Mouse (Mus musculus) stomach, embryonic 14.5 days (tissue): Measurements from ENCODE around the gene Rims1. TPM values are rescaled to one million over a fixed set of nuclear protein-coding genes. Genes with fewer than 3 reads are reported as not detected.

Experiments used
- ATAC-seq: fragments of 200-750 bp; cut with Nextera tagmentation; 2 replicates; pipeline ENCODE4 v1.8.0; 2017; ENCODE audit warnings: low read depth, moderate TSS enrichment; ENCODE audit not compliant: insufficient number of reproducible peaks, insufficient read depth, low FRiP score
- H3K27ac ChIP-seq: fragments of 300-500 bp; sonication (generic); 2 replicates; pipeline ENCODE4 v1.5.1; 2014; ENCODE audit warnings: mild to moderate bottlenecking, low read length, moderate library complexity, mixed read lengths
- H3K27me3 ChIP-seq: fragments of 300-500 bp; sonication (generic); 2 replicates; pipeline ENCODE4 v1.6.1; 2014; ENCODE audit warnings: low read length, control low read depth, mixed read lengths; ENCODE audit not compliant: control insufficient read depth, insufficient read depth
- H3K36me3 ChIP-seq: fragments of 300-500 bp; sonication (generic); 2 replicates; pipeline ENCODE4 v1.6.1; 2014; ENCODE audit warnings: mild to moderate bottlenecking, control low read depth, low read length, moderate library complexity, mixed read lengths; ENCODE audit not compliant: control insufficient read depth, insufficient read depth
- H3K4me1 ChIP-seq: fragments of 300-500 bp; sonication (generic); 2 replicates; pipeline ENCODE4 v1.6.1; 2014; ENCODE audit warnings: low read length, control low read depth, mixed read lengths; ENCODE audit not compliant: control insufficient read depth, insufficient read depth
- H3K4me2 ChIP-seq: fragments of 300-500 bp; sonication (generic); replicated peaks from 2 replicates; pipeline ENCODE4 v1.6.1; 2014; ENCODE audit warnings: low read depth, low read length, control low read depth
- H3K4me3 ChIP-seq: fragments of 300-500 bp; sonication (generic); 2 replicates; pipeline ENCODE4 v1.5.1; 2014; ENCODE audit warnings: low read depth, low read length, control low read depth
- H3K9ac ChIP-seq: fragments of 300-500 bp; sonication (generic); replicated peaks from 2 replicates; pipeline ENCODE4 v1.6.1; 2014; ENCODE audit warnings: low read depth, mild to moderate bottlenecking, control low read depth, low read length, moderate library complexity, mixed read lengths
- H3K9me3 ChIP-seq: fragments of 300-500 bp; sonication (generic); 2 replicates; pipeline ENCODE4 v1.6.1; 2016; ENCODE audit warnings: low read depth, low read length, control low read depth; ENCODE audit not compliant: control insufficient read depth
- WGBS: fragments of 180-500 bp; shearing (Covaris S2); extraction: QIAGEN DNeasy Blood & Tissue Kit; methylation state at CpG from one replicate; pipeline ENCODE4 v1.1.7; 2014; 5-methylcytosine and 5-hydroxymethylcytosine counted together
- polyA plus RNA-seq: library from polyadenylated mRNA; unstranded; fragments of >200 nt; fragmentation: Nextera tagmentation; extraction: Ambion mirVana; gene quantifications from 2 replicates; pipeline ENCODE4 v1.2.1, GENCODE M21; 2014

Rims1 gene
- polyA plus RNA-seq, 1 experiment from 2014 or later, result 9.3 TPM

- Histone ChIP-seq H3K36me3 (no peaks in the 10 kb centered on the region), H3K9me3 (no peaks in the 10 kb centered on the region), H3K9ac (no peak overlapping the region), H3K4me3 (no peak overlapping the region), H3K27me3 (no peaks in the 10 kb centered on the region), H3K27ac (no peak overlapping the region), H3K4me2 (no peak overlapping the region), H3K4me1 (no peaks in the 10 kb centered on the region)
- 52% methylated on average over 2 of the region's 2 CpGs for WGBS
- ATAC-seq, result peak; percentile 61; the same call in 1 of the 2 replicates
Observed at GRCm38 (mm10) chr1:22466597-22466996, 339.2 kb downstream of the Rims1 start.

GRCm38 (mm10) chr1:22424020-22424419, 381.8 kb downstream of the Rims1 start:
- Histone ChIP-seq H3K9ac (no peak overlapping the region), H3K9me3 (no peaks in the 10 kb centered on the region), H3K27me3 (no peaks in the 10 kb centered on the region), H3K4me3 (no peak overlapping the region), H3K36me3 (no peaks in the 10 kb centered on the region), H3K4me1 (no peaks in the 10 kb centered on the region), H3K27ac (no peak overlapping the region), H3K4me2 (no peak overlapping the region)
- 91% methylated on average over 2 of the region's 2 CpGs for WGBS
- ATAC-seq, result no peak

GRCm38 (mm10) chr1:22422102-22422501, 383.7 kb downstream of the Rims1 start:
- WGBS, result 65% methylated on average over 5 of the region's 5 CpGs

GRCm38 (mm10) chr1:22410173-22410572, 395.6 kb downstream of the Rims1 start:
- Histone ChIP-seq H3K36me3 (no peaks in the 10 kb centered on the region), H3K27ac (no peak overlapping the region), H3K27me3 (no peaks in the 10 kb centered on the region), H3K9me3 (no peaks in the 10 kb centered on the region), H3K9ac (no peak overlapping the region), H3K4me2 (no peak overlapping the region), H3K4me3 (no peak overlapping the region), H3K4me1 (no peaks in the 10 kb centered on the region)
- WGBS, result 86% methylated on average over 7 of the region's 7 CpGs
- ATAC-seq, result no peak

More at GRCm38 (mm10) chr1:22422102-22422501, 383.7 kb downstream of the Rims1 start:
- Histone ChIP-seq H3K4me3 (no peak overlapping the region), H3K9me3 (no peaks in the 10 kb centered on the region), H3K4me1 (no peaks in the 10 kb centered on the region), H3K27ac (no peak overlapping the region), H3K36me3 (no peaks in the 10 kb centered on the region), H3K9ac (no peak overlapping the region), H3K4me2 (no peak overlapping the region), H3K27me3 (no peaks in the 10 kb centered on the region)
- ATAC-seq, result no peak

GRCm38 (mm10) chr1:22386361-22386760, 419.4 kb downstream of the Rims1 start:
- Histone ChIP-seq H3K27ac (no peak overlapping the region), H3K9ac (no peak overlapping the region), H3K9me3 (no peaks in the 10 kb centered on the region), H3K36me3 (no peaks in the 10 kb centered on the region), H3K27me3 (no peaks in the 10 kb centered on the region), H3K4me1 (no peaks in the 10 kb centered on the region), H3K4me3 (no peak overlapping the region), H3K4me2 (no peak overlapping the region)
- ATAC-seq, result no peak
- 74% methylated on average over 3 of the region's 3 CpGs for WGBS

- H3K9ac ChIP-seq, result no peak overlapping the region
- H3K4me3 ChIP-seq, result no peak overlapping the region
- H3K4me2 ChIP-seq, result no peak overlapping the region
- H3K27ac ChIP-seq, result no peak overlapping the region
- 71% methylated on average over 5 of the region's 5 CpGs for WGBS
- H3K9me3 ChIP-seq, result no peaks in the 10 kb centered on the region
- ATAC-seq, result no peak
- H3K36me3 ChIP-seq, result no peaks in the 10 kb centered on the region
- H3K27me3 ChIP-seq, result no peaks in the 10 kb centered on the region
- H3K4me1 ChIP-seq, result no peaks in the 10 kb centered on the region
Observed at GRCm38 (mm10) chr1:22377652-22378051, 428.1 kb downstream of the Rims1 start.

GRCm38 (mm10) chr1:22377062-22377461, 428.7 kb downstream of the Rims1 start:
- Histone ChIP-seq H3K9ac (no peak overlapping the region), H3K27ac (no peak overlapping the region), H3K9me3 (no peaks in the 10 kb centered on the region), H3K4me2 (no peak overlapping the region), H3K4me1 (no peaks in the 10 kb centered on the region), H3K4me3 (no peak overlapping the region), H3K27me3 (no peaks in the 10 kb centered on the region), H3K36me3 (no peaks in the 10 kb centered on the region)
- ATAC-seq, result no peak
- WGBS, result 58% methylated on average over 6 of the region's 6 CpGs

GRCm38 (mm10) chr1:22356209-22356608, 449.6 kb downstream of the Rims1 start:
- Histone ChIP-seq H3K9ac (no peak overlapping the region), H3K4me2 (no peak overlapping the region), H3K4me1 (no peaks in the 10 kb centered on the region), H3K27ac (no peak overlapping the region), H3K9me3 (no peaks in the 10 kb centered on the region; the same call in 1 of the 2 replicates), H3K36me3 (no peaks in the 10 kb centered on the region), H3K4me3 (no peak overlapping the region), H3K27me3 (no peaks in the 10 kb centered on the region)
- ATAC-seq, result no peak
- 79% methylated on average over 2 of the region's 2 CpGs for WGBS

GRCm38 (mm10) chr1:22353687-22354086, 452.1 kb downstream of the Rims1 start:
- no peak overlapping the region for H3K9ac ChIP-seq
- H3K4me1 ChIP-seq, result no peaks in the 10 kb centered on the region
- WGBS, result 80% methylated on average over 4 of the region's 4 CpGs
- H3K9me3 ChIP-seq, result no peaks in the 10 kb centered on the region; the same call in 1 of the 2 replicates
- H3K36me3 ChIP-seq, result no peaks in the 10 kb centered on the region
- H3K27me3 ChIP-seq, result no peaks in the 10 kb centered on the region
- no peak overlapping the region for H3K4me2 ChIP-seq
- H3K4me3 ChIP-seq, result no peak overlapping the region
- H3K27ac ChIP-seq, result no peak overlapping the region
- no peak for ATAC-seq
